Mouse (Mus musculus): Measurements from ENCODE around the gene Gabrd.

Gene Gabrd

GRCm38 (mm10) chr4:155382752-155383151 lies 15.2 kb downstream of the Gabrd start:
- no peak for DNase-seq (ENCODE audit: low read depth)

GRCm38 (mm10) chr4:155381974-155382373 lies 15.9 kb downstream of the Gabrd start:
- no peak for DNase-seq (ENCODE audit: low read depth)

- no peak for DNase-seq (ENCODE audit: low read depth)
These were observed 25.8 kb downstream of the Gabrd start for GRCm38 (mm10) chr4:155371797-155372735.

- no peak for DNase-seq (ENCODE audit: low read depth)
These were observed 26.9 kb downstream of the Gabrd start for GRCm38 (mm10) chr4:155370737-155371715.

GRCm38 (mm10) chr4:155368684-155369083 lies 29.2 kb downstream of the Gabrd start:
- no peak for DNase-seq (ENCODE audit: low read depth)

GRCm38 (mm10) chr4:155367739-155368138 lies 30.2 kb downstream of the Gabrd start:
- no peak for DNase-seq (ENCODE audit: low read depth)

- DNase-seq (ENCODE audit: low read depth): no peak
These were observed 31.1 kb downstream of the Gabrd start for GRCm38 (mm10) chr4:155366784-155367183.

- DNase-seq (ENCODE audit: low read depth): no peak
These were observed 35.5 kb downstream of the Gabrd start for GRCm38 (mm10) chr4:155362443-155362842.

GRCm38 (mm10) chr4:155361303-155361791 lies 36.6 kb downstream of the Gabrd start, which contains the start of gene Prkcz:
Gene Prkcz (minus strand): TSS chr4:155361361.
- DNase-seq (ENCODE audit: low read depth): no peak

GRCm38 (mm10) chr4:155360856-155361255 lies 37.1 kb downstream of the Gabrd start:
- DNase-seq (ENCODE audit: low read depth): no peak

- no peak for DNase-seq (ENCODE audit: low read depth)
These were observed 38.1 kb downstream of the Gabrd start for GRCm38 (mm10) chr4:155359560-155360464.

GRCm38 (mm10) chr4:155357601-155358000 lies 40.3 kb downstream of the Gabrd start:
- no peak for DNase-seq (ENCODE audit: low read depth)

GRCm38 (mm10) chr4:155356354-155356753 lies 41.6 kb downstream of the Gabrd start:
- no peak for DNase-seq (ENCODE audit: low read depth)

- DNase-seq (ENCODE audit: low read depth): no peak
These were observed 43.4 kb downstream of the Gabrd start for GRCm38 (mm10) chr4:155354546-155354945.

GRCm38 (mm10) chr4:155354035-155354434 lies 43.9 kb downstream of the Gabrd start:
- DNase-seq (ENCODE audit: low read depth): no peak

- DNase-seq (ENCODE audit: low read depth): no peak
These were observed 45.3 kb downstream of the Gabrd start for GRCm38 (mm10) chr4:155352581-155352980.

GRCm38 (mm10) chr4:155346350-155346749 lies 51.6 kb downstream of the Gabrd start:
- DNase-seq (ENCODE audit: low read depth): no peak

- no peak for DNase-seq (ENCODE audit: low read depth)
These were observed 52.3 kb downstream of the Gabrd start for GRCm38 (mm10) chr4:155345608-155345953.

- DNase-seq (ENCODE audit: low read depth): no peak
These were observed 53.0 kb downstream of the Gabrd start for GRCm38 (mm10) chr4:155344716-155345607.

- no peak for DNase-seq (ENCODE audit: low read depth)
These were observed 53.7 kb downstream of the Gabrd start for GRCm38 (mm10) chr4:155344299-155344600.

Data from c-Kit-positive CD71-positive TER-119-negative erythroid progenitor cells, embryonic 14.5 days (primary cell).